Mouse (Mus musculus) CD8-positive naive resting alpha-beta T cell, adult 2 months (primary cell): Measurements from ENCODE around the gene Gm45062.

Source experiments
- DNase-seq, 2 experiments: peaks; one replicate each; pipeline ENCODE4 v3.0.0; 2022; ENCODE audit warnings: low read depth in 2 of 2, low spot score in 2 of 2

Gm45062 gene

DNA sequence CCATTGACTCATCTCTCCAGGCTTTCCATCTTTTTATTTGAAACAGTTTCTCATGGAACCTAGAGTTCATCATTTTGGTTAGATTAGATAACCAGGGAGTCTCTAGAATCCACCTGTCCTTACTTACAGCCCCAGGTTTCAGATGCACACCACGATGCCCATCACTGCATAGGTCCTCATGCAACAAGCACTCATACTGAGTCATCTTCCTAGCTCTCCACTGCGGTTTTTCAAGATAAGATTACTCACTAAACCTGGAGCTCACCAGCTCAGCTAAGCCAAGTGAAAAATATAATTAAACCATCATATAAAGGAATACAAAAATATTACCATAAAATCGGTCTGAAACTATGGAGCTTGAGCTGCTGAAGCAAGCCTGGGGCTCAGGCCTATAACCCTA lies 324.6 kb downstream of the Gm45062 start:
- DNase-seq, result no peak

DNA sequence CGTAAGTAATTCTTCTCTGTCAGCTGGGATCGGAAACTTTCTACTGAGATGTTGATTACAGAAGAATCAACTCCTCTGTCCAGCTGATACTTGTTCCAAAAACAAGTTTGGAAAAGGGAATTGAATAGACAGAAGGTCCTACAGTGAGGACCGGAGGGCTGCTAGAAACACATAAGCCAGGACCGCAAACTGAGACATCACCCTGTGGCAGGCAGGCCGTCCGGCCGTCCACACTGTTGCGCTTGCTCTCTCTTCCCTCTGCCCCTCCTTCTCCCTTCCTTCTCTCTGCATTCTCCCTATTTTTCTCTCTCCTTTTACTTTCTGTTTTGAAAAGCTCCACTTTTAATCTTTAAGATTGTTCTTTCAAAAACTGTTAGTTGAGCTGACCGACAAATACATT lies 332.4 kb downstream of the Gm45062 start:
- DNase-seq, result no peak

DNA sequence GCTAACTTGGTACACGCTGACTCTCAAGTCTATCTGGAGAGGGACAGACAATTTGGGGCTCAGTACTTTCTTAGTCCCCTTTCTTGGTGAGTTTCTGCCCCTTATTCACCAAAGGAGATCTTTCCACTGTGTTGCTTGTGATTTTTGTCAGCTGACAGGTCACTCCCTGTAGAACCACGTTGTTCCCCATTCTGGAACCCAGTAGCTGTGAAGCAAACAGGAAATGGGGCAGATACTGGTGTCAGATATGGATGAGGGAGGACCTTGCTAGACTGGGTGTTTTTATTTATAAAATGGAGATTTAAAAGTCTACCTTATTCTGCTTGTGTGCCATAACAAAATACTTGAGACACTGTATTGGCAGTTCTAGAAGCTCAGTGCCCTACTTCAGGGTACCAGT lies 358.1 kb downstream of the Gm45062 start:
- no peak for DNase-seq

DNA sequence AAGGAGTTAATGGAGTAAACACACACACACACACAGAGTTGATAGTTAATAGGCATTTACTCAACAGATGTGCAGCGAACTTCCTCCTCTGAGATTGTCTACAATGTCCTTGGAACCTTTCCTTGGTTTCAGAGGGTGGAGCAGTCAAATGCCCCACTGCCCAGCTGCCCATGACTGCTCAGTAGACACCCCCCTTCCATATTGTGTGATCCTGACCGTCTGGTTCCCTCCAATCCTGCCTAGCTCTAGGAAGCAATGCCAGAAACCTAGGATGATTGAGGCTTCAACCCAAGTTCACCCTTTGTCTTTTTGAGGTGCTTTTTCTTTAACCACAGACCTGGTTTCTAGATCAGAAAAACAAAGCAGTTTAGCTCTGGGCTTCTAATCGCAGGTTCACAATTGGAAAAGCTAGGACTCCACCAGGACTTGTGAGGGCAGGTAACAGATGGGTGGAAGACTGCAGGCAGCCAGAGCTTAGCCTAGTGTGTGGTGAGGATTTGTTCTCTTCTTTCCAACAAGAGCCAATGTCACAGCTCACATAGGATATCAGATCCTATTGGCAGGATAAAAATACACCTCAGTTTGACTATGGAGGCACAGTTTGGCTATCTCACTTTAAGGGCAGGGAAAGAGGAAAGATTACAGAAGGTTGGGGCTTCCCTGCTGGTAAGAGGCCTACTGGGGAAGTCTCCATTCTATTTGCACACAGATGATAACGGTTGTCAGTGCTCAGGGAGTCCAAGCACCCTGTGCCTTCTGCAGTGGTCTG lies 360.5 kb downstream of the Gm45062 start:
- no peak for DNase-seq

DNA sequence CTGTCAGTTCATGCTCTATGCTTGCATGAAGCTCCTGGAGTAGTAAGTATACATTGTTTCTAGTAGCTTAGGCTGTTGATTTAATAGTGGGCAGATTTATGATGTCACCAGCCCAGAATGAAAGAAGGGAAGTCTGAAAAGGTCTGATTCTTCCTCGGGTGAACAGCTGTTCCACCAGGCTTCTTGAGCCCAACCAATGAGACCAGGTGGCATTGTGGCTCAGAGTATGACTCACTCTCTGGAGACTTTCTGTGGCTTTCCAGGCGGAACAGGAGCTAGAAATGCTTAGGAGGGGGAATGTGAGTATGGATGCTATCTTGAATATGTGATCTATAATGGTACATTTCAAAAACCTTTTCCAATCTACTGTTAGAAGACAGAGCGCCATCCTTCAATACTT lies 363.8 kb downstream of the Gm45062 start:
- no peak for DNase-seq

DNA sequence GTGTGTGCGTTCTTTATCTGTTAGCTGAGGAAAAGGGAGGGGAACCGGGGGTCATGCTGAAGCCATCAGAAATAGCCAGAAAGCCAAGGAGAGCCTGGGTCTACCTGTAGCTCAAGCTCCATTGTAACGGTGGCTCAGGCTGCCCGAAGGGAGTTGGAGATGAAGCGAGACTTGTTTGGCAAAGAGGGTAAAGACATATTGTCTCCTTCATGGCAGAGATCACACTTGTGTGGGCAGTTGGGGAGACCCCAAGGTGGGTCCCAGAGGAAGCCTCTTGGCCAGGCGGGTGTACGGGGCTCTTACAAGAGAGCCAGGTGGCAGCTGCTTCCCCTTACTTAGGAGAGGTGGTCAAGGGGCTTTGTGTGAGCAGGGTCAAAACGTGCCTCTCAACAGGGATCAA lies 369.0 kb downstream of the Gm45062 start:
- DNase-seq, result no peak

DNA sequence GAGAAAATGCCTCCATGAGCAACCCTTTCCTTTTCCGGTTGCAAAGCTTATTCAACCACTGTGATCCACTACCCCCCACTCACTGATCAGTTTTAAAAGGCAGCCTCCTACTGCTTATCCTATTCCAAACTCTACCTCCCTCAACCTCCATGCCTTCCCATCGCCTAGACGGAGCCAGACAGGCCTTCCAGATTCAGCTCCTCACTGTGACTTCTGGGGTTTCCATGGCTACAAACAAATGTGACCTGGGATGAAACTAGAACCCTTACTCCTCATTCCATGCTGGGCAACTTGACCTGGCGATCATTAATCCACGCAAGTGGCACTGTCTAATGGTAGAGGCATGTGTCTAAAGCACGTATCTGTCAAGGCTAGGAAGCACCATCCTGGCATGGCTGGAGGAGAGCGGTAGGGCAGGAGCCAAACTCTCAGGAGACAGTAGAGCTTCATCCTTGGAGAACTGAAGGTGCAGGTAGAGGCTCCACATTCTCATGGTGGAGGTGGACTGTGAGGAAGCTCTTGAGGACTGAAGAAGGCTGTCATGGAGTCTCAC lies 369.5 kb downstream of the Gm45062 start:
- DNase-seq, result no peak

DNA sequence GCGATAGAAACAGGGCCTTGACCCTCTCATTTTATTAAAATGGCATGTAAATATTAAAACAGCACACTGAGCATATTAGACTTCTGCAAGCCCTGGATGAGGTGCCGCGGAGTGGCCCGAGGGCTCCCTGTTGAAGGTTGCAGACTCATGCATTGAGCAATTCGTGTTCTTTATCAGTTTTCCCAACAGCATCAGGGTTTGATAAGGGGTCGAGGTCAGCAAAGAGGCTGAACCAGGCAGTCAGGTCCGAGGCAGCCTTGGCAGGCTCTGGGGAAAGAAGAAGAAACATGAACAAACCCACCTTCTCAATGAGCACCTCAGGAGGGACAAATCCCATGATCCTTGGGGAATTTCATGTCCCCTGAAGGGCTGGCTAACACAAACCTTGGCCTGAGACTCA lies 371.3 kb downstream of the Gm45062 start:
- DNase-seq, result no peak

DNA sequence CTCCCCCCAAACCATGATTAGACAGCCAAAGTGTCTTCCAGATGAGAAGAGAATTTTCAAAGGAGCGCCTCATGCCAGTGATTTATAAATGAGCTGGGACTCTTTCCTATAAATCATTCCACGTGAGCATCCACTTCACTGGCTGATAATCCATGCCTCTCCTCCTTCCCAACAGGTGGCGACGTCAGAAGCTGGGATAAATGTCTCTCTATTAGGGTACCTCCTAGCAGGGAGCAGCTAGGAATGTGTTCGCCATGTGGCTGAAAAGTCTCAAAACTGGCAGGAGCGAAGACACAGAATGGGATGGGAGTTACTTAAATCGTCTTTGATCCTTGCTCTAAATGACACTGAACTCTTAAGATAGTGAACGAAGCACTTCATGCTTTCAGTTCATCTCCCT lies 372.1 kb downstream of the Gm45062 start:
- no peak for DNase-seq

DNA sequence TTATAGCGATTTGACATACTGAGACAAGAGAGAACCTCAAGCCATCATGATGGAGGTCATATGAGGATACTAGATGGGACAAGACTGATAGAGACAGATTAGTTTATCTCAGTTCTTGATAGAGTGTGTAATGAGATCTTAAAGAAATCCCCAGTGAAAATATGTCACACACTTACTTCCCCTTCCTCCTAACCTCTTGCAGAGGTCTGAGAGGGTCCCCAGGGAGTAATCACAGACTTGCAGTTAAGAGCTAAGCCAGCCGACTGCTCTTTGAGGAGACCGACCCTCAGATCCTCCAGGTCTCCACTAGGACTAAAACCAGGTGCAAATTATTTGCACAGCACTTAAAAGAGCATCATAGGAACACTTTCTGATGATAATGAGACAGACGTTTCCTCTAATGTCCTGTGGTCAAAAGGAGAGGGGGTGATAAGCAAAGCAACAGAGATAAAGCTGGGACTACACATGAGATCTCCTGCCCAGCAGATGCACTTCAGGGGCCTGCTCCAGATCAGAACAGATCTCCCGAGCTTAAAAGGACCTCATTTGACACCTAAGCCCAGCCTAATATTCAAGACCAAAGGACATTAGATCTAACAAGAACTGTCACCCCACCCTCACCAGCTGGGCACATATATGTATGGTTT lies 372.9 kb downstream of the Gm45062 start:
- no peak for DNase-seq

DNA sequence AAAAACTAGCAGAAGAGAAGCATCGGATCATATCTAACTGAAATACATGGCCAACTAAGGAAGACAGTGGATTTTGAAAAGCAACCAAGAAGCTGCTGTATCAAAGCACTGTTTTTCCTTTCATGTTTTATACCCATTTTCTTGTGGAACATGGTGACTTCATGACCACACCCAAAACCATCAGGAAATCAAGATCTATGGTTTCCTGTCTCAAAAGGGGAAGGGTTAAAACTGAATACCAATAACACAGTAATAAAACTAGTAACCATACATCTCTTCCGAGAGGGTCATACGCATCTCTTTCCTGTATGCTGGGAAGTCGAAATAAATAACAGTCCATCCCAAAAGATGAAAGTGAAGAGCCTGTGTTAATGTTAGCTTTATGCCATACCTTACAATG lies 373.5 kb downstream of the Gm45062 start:
- DNase-seq, result no peak

DNA sequence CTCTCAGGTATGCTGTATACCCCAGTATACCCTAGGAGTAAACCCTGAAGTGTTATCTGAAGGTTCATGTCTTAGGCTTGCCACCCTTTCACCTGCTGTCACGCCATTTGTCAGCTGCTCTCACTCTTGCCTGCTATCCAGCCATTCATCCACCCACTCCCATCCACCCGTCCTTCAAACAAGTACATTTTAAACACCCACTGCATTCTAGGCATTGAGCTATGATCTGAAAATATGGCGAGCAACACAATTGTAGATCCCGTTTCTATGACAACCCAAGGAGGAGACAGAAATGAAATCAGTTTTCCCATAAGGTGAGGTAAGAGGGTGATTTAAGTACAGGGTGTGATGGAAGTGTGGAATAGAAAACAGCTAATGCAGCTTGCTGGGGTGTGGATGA lies 378.9 kb downstream of the Gm45062 start:
- DNase-seq, result no peak

DNA sequence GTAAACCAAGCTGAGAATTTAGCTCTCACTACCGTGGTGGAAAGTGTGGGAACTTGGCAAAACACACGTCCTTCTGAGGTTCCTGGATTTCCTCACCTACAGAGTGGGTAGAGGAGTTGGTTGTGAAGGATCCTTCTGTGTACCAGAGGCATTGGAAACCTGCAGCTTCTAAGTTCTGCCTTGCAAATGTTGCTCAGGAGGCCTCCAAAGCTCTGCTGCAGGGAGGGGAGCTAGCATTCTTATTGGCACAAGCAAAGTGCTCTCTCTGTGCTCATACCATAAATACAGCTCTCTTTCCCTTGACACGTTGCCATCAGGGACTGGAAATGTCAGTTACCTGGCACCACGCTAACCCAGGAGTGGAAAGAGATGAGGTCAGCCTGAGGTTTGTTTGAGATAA lies 379.6 kb downstream of the Gm45062 start:
- DNase-seq, result no peak

DNA sequence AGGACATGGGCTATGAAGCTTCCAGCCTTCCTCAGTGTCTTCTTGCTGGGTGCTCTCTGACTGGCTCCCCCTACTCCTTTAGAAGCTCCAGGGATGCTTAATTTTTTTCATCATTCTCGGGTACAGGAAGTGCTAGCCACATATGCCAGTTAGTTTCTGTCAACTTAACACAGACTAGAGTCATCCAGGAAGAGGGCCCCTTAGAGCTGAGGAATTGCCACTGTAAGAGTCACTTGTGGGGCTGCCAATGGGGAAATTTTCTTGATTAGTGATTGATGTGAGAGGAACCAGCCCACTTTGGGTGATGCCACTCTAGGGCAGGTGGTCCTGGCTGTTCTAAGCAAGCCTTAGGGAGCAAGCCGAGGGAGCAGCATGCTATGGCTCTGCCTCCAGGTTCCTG lies 380.3 kb downstream of the Gm45062 start:
- no peak for DNase-seq

DNA sequence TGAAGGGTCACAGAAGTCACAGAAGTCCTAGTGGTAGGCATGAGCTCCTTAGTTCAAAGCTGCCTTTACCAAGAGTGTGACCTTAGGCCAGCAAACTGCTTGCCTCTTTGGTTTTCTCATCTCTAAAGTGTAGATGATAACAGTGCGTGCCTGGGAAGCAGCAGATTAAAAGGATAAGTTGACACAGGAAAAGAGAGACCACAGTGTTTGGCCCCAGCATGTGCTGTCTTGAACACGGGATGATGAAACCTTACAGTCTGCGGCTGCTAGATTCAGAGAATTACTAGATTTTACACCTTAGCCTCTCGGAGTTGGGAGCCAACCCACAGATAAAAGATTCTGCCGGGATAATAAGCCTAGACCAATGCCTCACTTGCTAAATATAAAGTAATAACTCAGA lies 381.6 kb downstream of the Gm45062 start:
- no peak for DNase-seq

DNA sequence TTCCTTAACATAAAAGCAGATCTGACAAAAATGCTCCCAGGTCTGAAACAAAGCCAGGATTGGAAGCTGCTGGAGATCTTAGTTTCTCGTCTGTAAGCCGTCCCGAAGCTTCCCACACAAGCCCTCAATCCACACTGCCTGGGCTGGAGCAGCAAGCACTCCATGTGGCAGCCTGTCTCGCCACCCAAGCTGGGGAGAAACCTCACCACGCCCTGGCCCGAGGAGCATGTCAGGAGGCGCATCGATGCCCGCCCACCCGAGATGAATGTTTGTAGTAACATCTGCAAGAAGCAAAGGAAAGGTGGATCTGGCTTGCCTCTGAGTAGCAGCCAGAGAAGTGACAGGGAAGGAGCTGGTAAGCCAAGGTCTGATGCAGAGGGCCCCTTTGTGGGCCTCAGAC lies 385.5 kb downstream of the Gm45062 start:
- no peak for DNase-seq

DNA sequence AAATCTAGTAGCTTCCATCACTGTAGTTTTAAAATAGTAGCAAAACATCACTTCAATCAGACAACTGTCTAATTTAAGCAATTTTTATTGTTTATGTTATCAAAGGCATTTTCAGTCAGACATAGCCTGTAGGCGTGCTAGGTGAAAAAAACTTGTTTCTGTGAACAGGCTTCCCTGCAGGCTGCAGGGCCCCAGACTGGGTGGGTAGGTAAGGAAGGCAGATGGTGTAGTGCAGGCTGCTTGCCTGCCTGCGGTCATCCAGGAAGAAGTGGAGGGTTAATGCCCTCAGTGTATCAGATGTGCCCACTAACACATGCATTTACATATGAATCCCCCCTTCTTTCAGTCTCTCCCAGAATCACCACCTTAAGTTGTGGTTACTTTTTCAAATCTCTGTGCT lies 386.5 kb downstream of the Gm45062 start:
- no peak for DNase-seq
